Mouse (Mus musculus): Measurements from ENCODE around the gene 4921511M17Rik. TPM values are rescaled to one million over a fixed set of nuclear protein-coding genes. Genes with fewer than 3 reads are reported as not detected.

Gene 4921511M17Rik
- not detected for total RNA-seq (2023)

DNA sequence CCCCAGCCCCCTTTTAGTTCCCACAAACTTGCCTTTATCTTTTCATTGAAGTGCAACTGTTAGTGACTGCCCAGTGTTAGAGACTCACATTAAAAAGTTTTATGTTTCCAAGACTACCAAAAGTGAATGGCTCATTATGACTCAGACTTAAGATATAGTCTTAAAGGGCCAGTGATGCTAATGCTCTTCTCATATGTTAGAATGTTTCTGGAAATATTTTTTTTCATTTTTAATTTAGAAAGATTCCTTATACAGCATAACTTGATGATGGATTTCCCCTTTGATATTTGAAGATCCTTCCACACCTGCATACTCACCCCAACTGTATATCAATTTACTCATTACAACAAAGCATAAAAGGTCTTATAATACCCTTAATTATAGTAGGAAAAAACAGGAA, at the start of gene 4921511M17Rik:
Gene 4921511M17Rik (minus strand): TSS at position 101 of the 400 bp plus-strand sequence.

DNA sequence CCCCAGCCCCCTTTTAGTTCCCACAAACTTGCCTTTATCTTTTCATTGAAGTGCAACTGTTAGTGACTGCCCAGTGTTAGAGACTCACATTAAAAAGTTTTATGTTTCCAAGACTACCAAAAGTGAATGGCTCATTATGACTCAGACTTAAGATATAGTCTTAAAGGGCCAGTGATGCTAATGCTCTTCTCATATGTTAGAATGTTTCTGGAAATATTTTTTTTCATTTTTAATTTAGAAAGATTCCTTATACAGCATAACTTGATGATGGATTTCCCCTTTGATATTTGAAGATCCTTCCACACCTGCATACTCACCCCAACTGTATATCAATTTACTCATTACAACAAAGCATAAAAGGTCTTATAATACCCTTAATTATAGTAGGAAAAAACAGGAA, 21.3 kb upstream of the 4921511M17Rik start, which contains the start of gene Gm10057:
Gene Gm10057 (minus strand): TSS at position 101 of the 400 bp plus-strand sequence.

DNA sequence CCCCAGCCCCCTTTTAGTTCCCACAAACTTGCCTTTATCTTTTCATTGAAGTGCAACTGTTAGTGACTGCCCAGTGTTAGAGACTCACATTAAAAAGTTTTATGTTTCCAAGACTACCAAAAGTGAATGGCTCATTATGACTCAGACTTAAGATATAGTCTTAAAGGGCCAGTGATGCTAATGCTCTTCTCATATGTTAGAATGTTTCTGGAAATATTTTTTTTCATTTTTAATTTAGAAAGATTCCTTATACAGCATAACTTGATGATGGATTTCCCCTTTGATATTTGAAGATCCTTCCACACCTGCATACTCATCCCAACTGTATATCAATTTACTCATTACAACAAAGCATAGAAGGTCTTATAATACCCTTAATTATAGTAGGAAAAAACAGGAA, 21.1 kb downstream of the 4921511M17Rik start, which contains the start of gene Samt1:
Gene Samt1 (minus strand): TSS at position 101 of the 400 bp plus-strand sequence.

Other genes starting within 250 kb of the 4921511M17Rik start
- 2.6 TPM for gene Spin2c, start 201.6 kb downstream of the 4921511M17Rik start, total RNA-seq (2023)
- not detected for gene Samt1, start 21.2 kb downstream of the 4921511M17Rik start, total RNA-seq (2023)
- not detected for gene Gm10057, start 21.2 kb upstream of the 4921511M17Rik start, total RNA-seq (2023)
- gene Gm15140, start 86.9 kb upstream of the 4921511M17Rik start, total RNA-seq (2023) = not detected